Mouse (Mus musculus): ENCODE data around the gene Isy1. TPM values are rescaled to one million over a fixed set of nuclear protein-coding genes. Genes with fewer than 3 reads are reported as not detected.

Gene Isy1
- polyA plus RNA-seq, 1 experiment from 2014 or later = 45.6 TPM

DNA sequence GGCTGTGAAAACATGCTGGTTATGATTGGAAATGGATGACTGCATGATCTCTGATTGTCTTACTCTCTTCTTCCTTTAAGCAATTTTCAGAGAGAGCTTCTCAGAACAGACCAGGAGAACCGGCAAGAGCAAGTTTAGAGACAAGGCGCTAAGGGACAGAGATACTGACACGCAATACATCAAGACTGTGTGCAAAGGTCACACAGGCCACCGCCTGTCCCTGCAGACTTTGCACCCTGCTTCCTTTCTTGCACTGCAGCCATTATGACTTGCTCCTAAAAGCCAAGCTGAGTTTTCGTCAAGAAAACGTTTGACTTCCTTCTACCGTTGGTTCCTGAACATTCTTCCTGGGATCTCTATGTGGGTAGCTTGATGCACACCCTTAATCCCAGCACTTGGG, 37.0 kb upstream of the Isy1 start:
- no peak overlapping the region for H3K4me2 ChIP-seq (ENCODE audit: low read depth)
- no peak overlapping the region for H3K27ac ChIP-seq (ENCODE audit: low read depth, low read length)
- 87% methylated on average over 7 of the region's 7 CpGs for WGBS
- no peaks in the 10 kb centered on the region for H3K36me3 ChIP-seq (ENCODE audit: control insufficient read depth, insufficient read depth, low read length)
- H3K9ac ChIP-seq (ENCODE audit: low read length) = no peak overlapping the region
- H3K27me3 ChIP-seq (ENCODE audit: control insufficient read depth, insufficient read depth, low read length) = no peaks in the 10 kb centered on the region
- ATAC-seq (ENCODE audit: insufficient read depth, low FRiP score, low TSS enrichment) (no peak), DNase-seq (ENCODE audit: low spot score) (no peak)
- no peak overlapping the region for H3K4me3 ChIP-seq (ENCODE audit: low read depth, low read length)
- H3K9me3 ChIP-seq (ENCODE audit: control insufficient read depth, low read length) = no peaks in the 10 kb centered on the region
- no peaks in the 10 kb centered on the region for H3K4me1 ChIP-seq (ENCODE audit: control insufficient read depth, insufficient read depth, low read length)

DNA sequence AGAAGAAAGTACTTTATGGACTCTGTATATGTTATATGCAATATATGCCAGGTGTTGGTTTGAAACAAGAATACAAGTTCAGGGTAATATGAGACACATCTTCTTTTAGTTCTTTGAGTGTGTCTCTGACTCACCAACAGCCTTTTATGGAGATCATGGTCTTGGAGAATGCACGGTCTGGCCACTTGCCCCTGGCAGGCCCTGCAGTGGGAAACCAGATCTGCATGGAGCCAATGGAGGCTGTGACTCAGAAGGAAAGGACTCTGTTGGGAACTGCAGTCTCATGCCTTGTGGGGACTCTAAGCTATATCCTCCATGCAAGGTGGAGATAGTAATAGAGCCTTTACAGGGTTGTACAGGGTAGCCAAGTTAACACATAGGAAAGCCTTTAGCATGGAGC, 36.5 kb upstream of the Isy1 start:
- Histone ChIP-seq H3K4me2 (ENCODE audit: low read depth) (no peak overlapping the region), H3K4me3 (ENCODE audit: low read depth, low read length) (no peak overlapping the region), H3K36me3 (ENCODE audit: control insufficient read depth, insufficient read depth, low read length) (no peaks in the 10 kb centered on the region), H3K27me3 (ENCODE audit: control insufficient read depth, insufficient read depth, low read length) (no peaks in the 10 kb centered on the region), H3K27ac (ENCODE audit: low read depth, low read length) (no peak overlapping the region), H3K9me3 (ENCODE audit: control insufficient read depth, low read length) (no peaks in the 10 kb centered on the region), H3K9ac (ENCODE audit: low read length) (no peak overlapping the region), H3K4me1 (ENCODE audit: control insufficient read depth, insufficient read depth, low read length) (no peaks in the 10 kb centered on the region)
- 81% methylated on average over 1 of the region's 1 CpGs for WGBS
- no peak for ATAC-seq (ENCODE audit: insufficient read depth, low FRiP score, low TSS enrichment)
- no peak for DNase-seq (ENCODE audit: low spot score)

DNA sequence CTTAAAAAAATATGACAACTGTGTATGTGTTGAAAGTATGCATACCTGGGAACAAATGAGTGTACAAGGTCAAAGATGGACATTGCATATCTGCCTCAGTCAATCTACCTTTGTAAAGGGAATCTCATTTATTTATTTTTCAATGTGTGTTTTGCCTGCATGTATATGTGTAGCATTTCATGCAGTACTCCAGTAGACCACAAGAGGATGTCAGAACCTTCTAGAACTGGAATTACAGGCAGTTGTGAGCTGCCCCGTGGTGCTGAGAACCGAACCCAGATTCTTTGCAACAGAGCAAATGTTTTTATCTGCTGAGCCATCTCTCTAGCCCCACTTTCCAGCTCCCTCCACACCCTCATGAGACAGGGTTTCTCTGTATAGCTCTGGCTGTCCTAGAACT, 35.4 kb upstream of the Isy1 start:
- Histone ChIP-seq H3K4me2 (ENCODE audit: low read depth) (no peak overlapping the region), H3K4me1 (ENCODE audit: control insufficient read depth, insufficient read depth, low read length) (no peaks in the 10 kb centered on the region), H3K9ac (ENCODE audit: low read length) (no peak overlapping the region), H3K9me3 (ENCODE audit: control insufficient read depth, low read length) (no peaks in the 10 kb centered on the region), H3K27ac (ENCODE audit: low read depth, low read length) (no peak overlapping the region), H3K4me3 (ENCODE audit: low read depth, low read length) (no peak overlapping the region), H3K36me3 (ENCODE audit: control insufficient read depth, insufficient read depth, low read length) (no peaks in the 10 kb centered on the region), H3K27me3 (ENCODE audit: control insufficient read depth, insufficient read depth, low read length) (no peaks in the 10 kb centered on the region)
- no peak for DNase-seq (ENCODE audit: low spot score)
- 95% methylated on average over 2 of the region's 2 CpGs for WGBS
- no peak for ATAC-seq (ENCODE audit: insufficient read depth, low FRiP score, low TSS enrichment)

DNA sequence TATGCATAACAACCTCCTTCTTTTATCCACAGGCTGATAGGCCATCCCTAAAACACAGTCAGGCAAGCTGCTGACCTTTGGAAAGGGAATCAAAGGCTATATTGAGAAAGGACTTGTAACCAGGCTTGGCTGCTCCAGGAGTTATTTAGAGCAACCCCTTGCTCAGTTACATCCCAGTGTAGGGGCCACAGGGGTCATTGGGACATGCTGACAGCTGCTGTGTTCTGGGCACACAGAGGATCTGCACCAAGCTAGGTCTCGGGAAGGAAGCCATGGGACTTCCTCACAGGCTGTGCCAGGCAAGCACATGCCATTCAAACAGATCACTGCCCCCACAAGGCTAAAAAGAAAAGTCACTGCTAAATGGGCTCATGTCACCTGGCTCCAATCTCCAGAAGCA, 34.5 kb upstream of the Isy1 start:
- H3K4me3 ChIP-seq (ENCODE audit: low read depth, low read length) = no peak overlapping the region
- no peak for DNase-seq (ENCODE audit: low spot score)
- no peaks in the 10 kb centered on the region for H3K36me3 ChIP-seq (ENCODE audit: control insufficient read depth, insufficient read depth, low read length)
- H3K27me3 ChIP-seq (ENCODE audit: control insufficient read depth, insufficient read depth, low read length) = no peaks in the 10 kb centered on the region
- H3K4me1 ChIP-seq (ENCODE audit: control insufficient read depth, insufficient read depth, low read length) = no peaks in the 10 kb centered on the region
- H3K9ac ChIP-seq (ENCODE audit: low read length) = no peak overlapping the region
- 59% methylated on average over 1 of the region's 1 CpGs for WGBS
- no peak for ATAC-seq (ENCODE audit: insufficient read depth, low FRiP score, low TSS enrichment)
- H3K27ac ChIP-seq (ENCODE audit: low read depth, low read length) = no peak overlapping the region
- no peak overlapping the region for H3K4me2 ChIP-seq (ENCODE audit: low read depth)
- H3K9me3 ChIP-seq (ENCODE audit: control insufficient read depth, low read length) = no peaks in the 10 kb centered on the region

DNA sequence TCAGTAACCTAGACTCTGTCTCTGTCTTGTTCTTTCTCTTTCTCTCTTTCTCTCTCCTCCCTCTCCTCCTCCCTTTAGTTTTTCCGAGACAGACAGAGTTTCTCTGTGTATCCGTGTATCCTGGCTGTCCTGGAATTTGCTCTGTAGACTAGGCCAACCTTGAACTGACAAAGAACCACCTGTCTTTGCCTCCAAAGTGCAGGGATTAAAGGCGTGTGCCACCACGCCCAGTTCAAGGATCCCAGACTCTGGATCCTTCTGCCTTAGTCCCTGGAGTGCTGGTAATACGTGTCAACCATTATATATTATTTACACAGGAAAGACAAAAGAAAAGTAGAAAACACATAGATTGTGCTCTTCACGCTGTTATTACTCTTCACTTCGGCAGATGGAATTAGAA, 32.6 kb upstream of the Isy1 start:
- H3K9ac ChIP-seq (ENCODE audit: low read length) = no peak overlapping the region
- H3K27me3 ChIP-seq (ENCODE audit: control insufficient read depth, insufficient read depth, low read length) = no peaks in the 10 kb centered on the region
- H3K4me2 ChIP-seq (ENCODE audit: low read depth) = no peak overlapping the region
- ATAC-seq (ENCODE audit: insufficient read depth, low FRiP score, low TSS enrichment) (no peak), DNase-seq (ENCODE audit: low spot score) (no peak)
- no peaks in the 10 kb centered on the region for H3K9me3 ChIP-seq (ENCODE audit: control insufficient read depth, low read length)
- H3K36me3 ChIP-seq (ENCODE audit: control insufficient read depth, insufficient read depth, low read length) = no peaks in the 10 kb centered on the region
- H3K27ac ChIP-seq (ENCODE audit: low read depth, low read length) = no peak overlapping the region
- no peak overlapping the region for H3K4me3 ChIP-seq (ENCODE audit: low read depth, low read length)
- H3K4me1 ChIP-seq (ENCODE audit: control insufficient read depth, insufficient read depth, low read length) = no peaks in the 10 kb centered on the region
- 92% methylated on average over 7 of the region's 7 CpGs for WGBS

DNA sequence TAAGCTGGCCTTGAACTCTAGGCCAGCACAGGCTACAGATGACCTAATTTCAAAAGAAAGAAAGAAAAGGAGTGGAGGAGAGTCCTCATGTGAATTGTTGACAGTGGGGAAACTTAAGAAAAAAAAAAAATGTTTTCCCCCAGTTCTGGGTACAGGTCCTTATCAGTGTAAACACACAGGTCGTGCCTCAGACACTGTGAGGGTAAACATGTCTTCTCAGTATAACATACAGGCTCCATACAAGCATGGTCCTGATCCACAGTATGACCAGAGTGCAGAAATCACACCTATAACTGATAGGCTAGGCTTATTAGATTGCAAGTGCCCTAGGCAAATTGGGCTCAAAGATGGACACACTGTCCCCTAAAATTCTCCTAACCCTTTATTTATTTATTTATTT, 31.8 kb upstream of the Isy1 start:
- no peak overlapping the region for H3K9ac ChIP-seq (ENCODE audit: low read length)
- DNase-seq (ENCODE audit: low spot score) (no peak), ATAC-seq (ENCODE audit: insufficient read depth, low FRiP score, low TSS enrichment) (no peak)
- WGBS = 83% methylated on average over 1 of the region's 1 CpGs
- H3K4me3 ChIP-seq (ENCODE audit: low read depth, low read length) = no peak overlapping the region
- no peak overlapping the region for H3K4me2 ChIP-seq (ENCODE audit: low read depth)
- no peaks in the 10 kb centered on the region for H3K9me3 ChIP-seq (ENCODE audit: control insufficient read depth, low read length)
- H3K4me1 ChIP-seq (ENCODE audit: control insufficient read depth, insufficient read depth, low read length) = no peaks in the 10 kb centered on the region
- no peak overlapping the region for H3K27ac ChIP-seq (ENCODE audit: low read depth, low read length)
- H3K36me3 ChIP-seq (ENCODE audit: control insufficient read depth, insufficient read depth, low read length) = no peaks in the 10 kb centered on the region
- no peaks in the 10 kb centered on the region for H3K27me3 ChIP-seq (ENCODE audit: control insufficient read depth, insufficient read depth, low read length)

DNA sequence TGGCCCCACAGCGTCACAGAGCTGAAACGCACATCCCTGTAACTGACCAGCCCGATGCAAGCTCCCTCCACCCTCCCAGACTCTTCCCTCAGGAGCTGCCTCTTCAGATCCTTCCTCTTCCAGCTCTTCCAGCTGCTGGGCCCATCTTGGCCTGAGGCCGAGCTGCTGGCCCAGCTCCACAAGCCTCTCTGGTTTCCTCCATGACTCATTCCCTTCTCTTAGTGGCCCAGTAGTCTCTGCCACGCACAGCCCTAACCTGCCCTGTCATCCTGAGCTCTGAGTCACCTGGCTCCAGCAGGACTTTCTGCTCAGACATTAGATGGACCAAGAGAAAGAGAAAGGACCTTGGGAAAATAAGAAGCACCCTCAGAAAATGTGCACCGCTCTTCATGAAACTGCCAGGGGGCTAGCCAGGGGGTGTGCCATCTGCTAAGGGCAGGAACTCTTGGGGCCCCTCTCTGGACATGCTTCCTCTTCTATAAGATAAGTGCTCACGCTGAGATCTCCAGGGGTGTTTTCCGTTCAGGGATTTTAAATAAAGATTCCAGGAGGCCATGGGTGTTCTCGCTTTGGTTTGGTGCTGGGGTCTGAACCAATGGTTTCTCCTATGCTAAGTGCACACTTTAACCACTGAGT, 30.4 kb upstream of the Isy1 start:
- H3K27me3 ChIP-seq (ENCODE audit: control insufficient read depth, insufficient read depth, low read length) = no peaks in the 10 kb centered on the region
- no peaks in the 10 kb centered on the region for H3K4me1 ChIP-seq (ENCODE audit: control insufficient read depth, insufficient read depth, low read length)
- no peak overlapping the region for H3K4me2 ChIP-seq (ENCODE audit: low read depth)
- H3K4me3 ChIP-seq (ENCODE audit: low read depth, low read length) = no peak overlapping the region
- no peaks in the 10 kb centered on the region for H3K36me3 ChIP-seq (ENCODE audit: control insufficient read depth, insufficient read depth, low read length)
- WGBS = 78% methylated on average over 9 of the region's 9 CpGs
- no peaks in the 10 kb centered on the region for H3K9me3 ChIP-seq (ENCODE audit: control insufficient read depth, low read length)
- H3K27ac ChIP-seq (ENCODE audit: low read depth, low read length) = no peak overlapping the region
- H3K9ac ChIP-seq (ENCODE audit: low read length) = no peak overlapping the region
- DNase-seq (ENCODE audit: low spot score) (no peak), ATAC-seq (ENCODE audit: insufficient read depth, low FRiP score, low TSS enrichment) (no peak)

DNA sequence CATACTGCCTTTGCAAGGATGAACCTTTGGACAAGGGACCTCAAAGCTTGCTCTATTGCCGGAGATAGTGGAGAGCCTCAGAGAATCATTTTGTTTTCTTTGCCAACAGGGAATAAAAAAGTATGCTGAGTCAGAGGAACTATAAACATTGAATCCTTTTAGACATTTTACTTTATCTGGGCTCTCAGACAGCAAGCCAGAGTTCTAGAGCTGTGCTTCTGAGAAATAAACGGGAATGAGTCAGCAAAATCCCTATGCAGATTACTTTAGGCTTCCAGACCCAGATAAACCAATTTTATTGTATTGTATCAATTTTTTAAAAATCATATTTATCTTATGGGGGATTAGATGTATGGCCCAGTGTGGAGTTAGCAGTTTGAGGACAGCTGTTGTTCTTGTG, 28.7 kb upstream of the Isy1 start:
- Histone ChIP-seq H3K4me3 (ENCODE audit: low read depth, low read length) (no peak overlapping the region), H3K4me1 (ENCODE audit: control insufficient read depth, insufficient read depth, low read length) (no peaks in the 10 kb centered on the region), H3K27me3 (ENCODE audit: control insufficient read depth, insufficient read depth, low read length) (no peaks in the 10 kb centered on the region), H3K4me2 (ENCODE audit: low read depth) (no peak overlapping the region), H3K36me3 (ENCODE audit: control insufficient read depth, insufficient read depth, low read length) (no peaks in the 10 kb centered on the region), H3K9ac (ENCODE audit: low read length) (no peak overlapping the region), H3K9me3 (ENCODE audit: control insufficient read depth, low read length) (no peaks in the 10 kb centered on the region), H3K27ac (ENCODE audit: low read depth, low read length) (no peak overlapping the region)
- ATAC-seq (ENCODE audit: insufficient read depth, low FRiP score, low TSS enrichment) (no peak), DNase-seq (ENCODE audit: low spot score) (no peak)
- 77% methylated on average over 2 of the region's 2 CpGs for WGBS

DNA sequence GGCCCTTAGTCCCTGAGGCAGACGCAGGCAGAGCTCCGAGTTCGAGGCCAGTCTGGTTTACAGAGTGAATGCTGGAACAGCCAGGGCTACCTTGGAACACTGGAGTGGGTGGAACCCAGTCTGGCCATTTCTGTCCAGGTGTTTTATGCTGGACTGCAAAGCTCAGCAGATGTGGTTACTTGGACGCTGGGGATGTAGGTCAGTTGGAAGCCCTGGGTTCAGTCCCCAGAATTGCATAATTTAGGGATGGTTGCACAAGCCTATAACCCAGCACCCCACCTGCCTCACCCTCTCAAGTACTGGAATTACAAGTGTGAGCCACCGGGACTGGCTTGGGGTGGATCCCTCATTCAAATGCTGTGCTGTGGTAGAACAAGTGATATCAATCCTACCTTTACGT, 27.6 kb upstream of the Isy1 start:
- Histone ChIP-seq H3K27me3 (ENCODE audit: control insufficient read depth, insufficient read depth, low read length) (no peaks in the 10 kb centered on the region), H3K9ac (ENCODE audit: low read length) (no peak overlapping the region), H3K4me2 (ENCODE audit: low read depth) (no peak overlapping the region), H3K4me3 (ENCODE audit: low read depth, low read length) (no peak overlapping the region), H3K4me1 (ENCODE audit: control insufficient read depth, insufficient read depth, low read length) (no peaks in the 10 kb centered on the region), H3K36me3 (ENCODE audit: control insufficient read depth, insufficient read depth, low read length) (no peaks in the 10 kb centered on the region), H3K9me3 (ENCODE audit: control insufficient read depth, low read length) (no peaks in the 10 kb centered on the region), H3K27ac (ENCODE audit: low read depth, low read length) (no peak overlapping the region)
- DNase-seq (ENCODE audit: low spot score) (no peak), ATAC-seq (ENCODE audit: insufficient read depth, low FRiP score, low TSS enrichment) (no peak)
- WGBS = 79% methylated on average over 6 of the region's 6 CpGs
